Mouse (Mus musculus) E14TG2a.4 (cell line): ENCODE data around the gene Hebp1.

ENCODE experiments used
- H3K27me3 ChIP-seq: 2 replicates; pipeline ENCODE4 v1.6.1; 2014; ENCODE audit warnings: low read length, control low read depth; ENCODE audit not compliant: insufficient read depth
- H3K36me3 ChIP-seq: 2 replicates; pipeline ENCODE4 v1.6.1; 2014; ENCODE audit warnings: low read length, control low read depth; ENCODE audit not compliant: insufficient read depth
- H3K4me1 ChIP-seq: replicated peaks from 2 replicates; pipeline ENCODE4 v1.6.1; 2014; ENCODE audit warnings: low read depth, low read length, control low read depth
- H3K4me3 ChIP-seq: replicated peaks from 2 replicates; pipeline ENCODE4 v1.5.1; 2014; ENCODE audit warnings: mild to moderate bottlenecking, low read length
- H3K9me3 ChIP-seq: 2 replicates; pipeline ENCODE4 v1.6.1; 2014; ENCODE audit warnings: low read length, control low read depth
- CTCF ChIP-seq: conservative IDR thresholded peaks from 2 replicates; pipeline ENCODE4 v1.5.1; 2014; ENCODE audit warnings: low read length
- NANOG ChIP-seq: IDR thresholded peaks from 2 replicates; pipeline ENCODE4 v1.6.1; 2014; ENCODE audit warnings: borderline replicate concordance, low read length, mixed read lengths
- POU5F1 ChIP-seq: IDR thresholded peaks from 2 replicates; pipeline ENCODE4 v1.6.1; 2014; ENCODE audit warnings: low read length, borderline replicate concordance

Gene Hebp1

GRCm38 (mm10) chr6:135124755-135125380, 73.0 kb downstream of the Hebp1 start:
- TF ChIP-seq CTCF (no peak), POU5F1 (no peak), NANOG (no peak)
- Histone ChIP-seq H3K27me3 (peaks cover 6% of the 10 kb centered on the region; the same call in 1 of the 2 replicates), H3K36me3 (no peaks in the 10 kb centered on the region), H3K9me3 (no peaks in the 10 kb centered on the region), H3K4me1 (no peaks in the 10 kb centered on the region), H3K4me3 (no peak overlapping the region)

- Histone ChIP-seq H3K4me3 (no peak within 1 kb of the TSS), H3K36me3 (no peaks in the 10 kb centered on the region), H3K4me1 (peaks cover 3% of the 10 kb centered on the region), H3K9me3 (peaks cover 16% of the 10 kb centered on the region), H3K27me3 (no peaks in the 10 kb centered on the region)
- TF ChIP-seq CTCF (no peak), POU5F1 (no peak), NANOG (no peak)
Observed at GRCm38 (mm10) chr6:135118183-135118582, 79.6 kb downstream of the Hebp1 start, which contains the start of gene Gprc5d. Gene Gprc5d, minus strand, starts transcription at chr6:135118283.

GRCm38 (mm10) chr6:135116479-135116878, 81.3 kb downstream of the Hebp1 start:
- no peak for TF ChIP-seq NANOG
- Histone ChIP-seq H3K9me3 (peaks cover 16% of the 10 kb centered on the region), H3K4me3 (no peak overlapping the region), H3K4me1 (peaks cover 14% of the 10 kb centered on the region), H3K36me3 (no peaks in the 10 kb centered on the region), H3K27me3 (no peaks in the 10 kb centered on the region)

GRCm38 (mm10) chr6:135113114-135113436, 84.7 kb downstream of the Hebp1 start:
- Histone ChIP-seq H3K4me3 (no peak overlapping the region), H3K36me3 (no peaks in the 10 kb centered on the region)
- TF ChIP-seq CTCF (no peak), POU5F1 (no peak), NANOG (no peak)

DNA sequence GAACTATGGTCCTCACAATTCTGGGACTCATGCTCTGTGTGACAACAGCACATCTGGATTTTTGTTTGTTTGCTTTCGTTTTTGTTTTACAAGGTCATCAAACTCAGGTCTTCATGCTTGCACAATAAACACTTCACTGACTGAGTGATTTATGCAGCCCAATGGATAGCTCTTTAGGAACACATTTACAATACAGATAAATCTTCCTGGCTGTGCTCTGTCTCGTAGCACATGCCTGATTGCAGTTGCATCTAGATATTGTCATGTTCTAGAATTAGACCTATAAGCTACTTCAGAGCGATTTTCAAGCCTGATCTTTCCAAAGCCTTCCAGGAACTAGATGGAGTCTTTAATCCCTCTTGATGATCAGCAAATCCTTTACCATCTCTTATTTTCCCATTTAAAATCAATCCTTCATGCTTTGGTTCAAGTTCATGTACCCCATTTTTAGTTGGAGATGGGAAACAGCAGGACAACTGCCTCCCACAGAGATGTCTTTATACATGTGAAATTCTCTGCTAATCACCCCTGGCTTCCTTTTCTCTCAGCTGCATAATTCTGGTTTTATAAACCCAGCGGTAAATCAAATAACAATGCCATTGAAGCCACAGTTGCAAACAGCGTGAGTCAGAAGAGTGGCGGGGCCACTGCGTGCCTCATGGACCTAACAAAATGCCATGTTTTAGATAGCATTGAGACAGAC, 85.3 kb downstream of the Hebp1 start:
- Histone ChIP-seq H3K4me3 (no peak overlapping the region), H3K9me3 (peaks cover 16% of the 10 kb centered on the region), H3K4me1 (peaks cover 14% of the 10 kb centered on the region), H3K27me3 (no peaks in the 10 kb centered on the region), H3K36me3 (no peaks in the 10 kb centered on the region)
- no peak for TF ChIP-seq NANOG
- no peak for TF ChIP-seq CTCF
- TF ChIP-seq POU5F1, result no peak

More at GRCm38 (mm10) chr6:135113114-135113436, 84.7 kb downstream of the Hebp1 start:
- Histone ChIP-seq H3K9me3 (peaks cover 16% of the 10 kb centered on the region), H3K27me3 (no peaks in the 10 kb centered on the region), H3K4me1 (peaks cover 14% of the 10 kb centered on the region)

DNA sequence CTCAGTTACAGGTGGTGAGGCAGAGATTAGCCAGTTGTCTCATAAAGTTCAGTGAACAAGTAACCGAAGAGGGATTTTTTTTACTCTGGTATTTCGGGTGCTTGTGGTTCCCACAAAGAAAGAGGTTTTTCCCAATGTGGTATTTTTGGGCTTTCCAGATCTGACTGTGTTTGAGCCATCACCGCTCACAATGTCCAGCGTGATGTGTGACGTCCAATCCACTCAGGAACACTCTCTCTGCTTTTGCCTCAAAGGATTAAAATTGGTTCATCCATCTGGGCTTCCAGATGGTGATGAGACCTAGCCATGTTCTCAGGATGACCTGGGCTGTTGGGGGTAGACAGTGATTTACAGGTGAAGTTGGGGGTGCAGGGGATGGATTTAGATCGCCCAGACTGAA, 90.8 kb downstream of the Hebp1 start:
- no peaks in the 10 kb centered on the region for H3K36me3 ChIP-seq
- peaks cover 13% of the 10 kb centered on the region for H3K27me3 ChIP-seq
- H3K4me1 ChIP-seq, result peaks cover 17% of the 10 kb centered on the region
- no peak overlapping the region for H3K4me3 ChIP-seq
- no peak for TF ChIP-seq NANOG
- no peak for TF ChIP-seq CTCF
- no peak for TF ChIP-seq POU5F1
- no peaks in the 10 kb centered on the region for H3K9me3 ChIP-seq

- Histone ChIP-seq H3K4me1 (peaks cover 20% of the 10 kb centered on the region), H3K4me3 (no peak overlapping the region), H3K36me3 (no peaks in the 10 kb centered on the region), H3K27me3 (peaks cover 13% of the 10 kb centered on the region), H3K9me3 (no peaks in the 10 kb centered on the region)
- TF ChIP-seq POU5F1 (no peak), CTCF (no peak)
Observed at GRCm38 (mm10) chr6:135102736-135103303, 95.0 kb downstream of the Hebp1 start.

- H3K27me3 ChIP-seq, result peaks cover 11% of the 10 kb centered on the region
- no peak overlapping the region for H3K4me3 ChIP-seq
- peaks cover 20% of the 10 kb centered on the region for H3K4me1 ChIP-seq
- no peak for TF ChIP-seq CTCF
- no peak for TF ChIP-seq POU5F1
- no peak for TF ChIP-seq NANOG
- H3K9me3 ChIP-seq, result no peaks in the 10 kb centered on the region
- H3K36me3 ChIP-seq, result no peaks in the 10 kb centered on the region
Observed at GRCm38 (mm10) chr6:135100787-135101472, 96.9 kb downstream of the Hebp1 start.
